Mouse (Mus musculus) E14TG2a.4 (cell line): Measurements from ENCODE around the gene Lrrc23.

ENCODE experiments used
- CTCF ChIP-seq: conservative IDR thresholded peaks from 2 replicates; pipeline ENCODE4 v1.5.1; 2014; ENCODE audit warnings: low read length
- NANOG ChIP-seq: IDR thresholded peaks from 2 replicates; pipeline ENCODE4 v1.6.1; 2014; ENCODE audit warnings: borderline replicate concordance, low read length, mixed read lengths
- POU5F1 ChIP-seq: IDR thresholded peaks from 2 replicates; pipeline ENCODE4 v1.6.1; 2014; ENCODE audit warnings: low read length, borderline replicate concordance

GRCm38 (mm10) chr6:124795781-124796180, 16.3 kb upstream of the Lrrc23 start:
- TF ChIP-seq CTCF (no peak), POU5F1 (no peak), NANOG (no peak)
